Mouse (Mus musculus) midbrain, embryonic 14.5 days (tissue): ENCODE results near the gene Phc1. TPM values are rescaled to one million over a fixed set of nuclear protein-coding genes. Genes with fewer than 3 reads are reported as not detected.
A peak's percentile ranks its signal among the peaks of the same experiment; 100 is the strongest.
"Not testable (repeated sequence)": the region's sequence is repeated elsewhere in the genome, so short reads cannot be mapped to it uniquely, and the experiment has no call there.

Experiments used
- ATAC-seq: fragments of 200-750 bp; cut with Nextera tagmentation; 2 replicates; pipeline ENCODE4 v1.8.0; 2017; ENCODE audit warnings: moderate number of reproducible peaks, moderate library complexity; ENCODE audit not compliant: low FRiP score, low TSS enrichment
- DNase-seq: peaks from one replicate; pipeline ENCODE4 v3.0.0-alpha.2; 2015
- H3K27ac ChIP-seq: fragments of 300-500 bp; sonication (generic); replicated peaks from 2 replicates; pipeline ENCODE4 v1.5.1; 2014; ENCODE audit warnings: mild to moderate bottlenecking, low read depth, low read length, moderate library complexity
- H3K27me3 ChIP-seq: fragments of 300-500 bp; sonication (generic); 2 replicates; pipeline ENCODE4 v1.6.1; 2014; ENCODE audit warnings: low read length, control low read depth, mixed read lengths; ENCODE audit not compliant: control insufficient read depth, insufficient read depth
- H3K36me3 ChIP-seq: fragments of 300-500 bp; sonication (generic); 2 replicates; pipeline ENCODE4 v1.6.1; 2014; ENCODE audit warnings: low read length, control low read depth; ENCODE audit not compliant: control insufficient read depth, insufficient read depth
- H3K4me1 ChIP-seq: fragments of 300-500 bp; sonication (generic); 2 replicates; pipeline ENCODE4 v1.6.1; 2014; ENCODE audit warnings: mild to moderate bottlenecking, antibody characterized with exemption, low read length, control low read depth; ENCODE audit not compliant: control insufficient read depth, insufficient read depth
- H3K4me2 ChIP-seq: fragments of 300-500 bp; sonication (generic); 2 replicates; pipeline ENCODE4 v1.6.1; 2014; ENCODE audit warnings: mild to moderate bottlenecking, low read length, moderate library complexity
- H3K4me3 ChIP-seq: fragments of 300-500 bp; sonication (generic); replicated peaks from 2 replicates; pipeline ENCODE4 v1.5.1; 2014; ENCODE audit warnings: low read depth, low read length
- H3K9ac ChIP-seq: fragments of 300-500 bp; sonication (generic); replicated peaks from 2 replicates; pipeline ENCODE4 v1.6.1; 2014; ENCODE audit warnings: mild to moderate bottlenecking, low read length, moderate library complexity
- H3K9me3 ChIP-seq: fragments of 300-500 bp; sonication (generic); 2 replicates; pipeline ENCODE4 v1.6.1; 2016; ENCODE audit warnings: low read length, control low read depth, mixed read lengths; ENCODE audit not compliant: control insufficient read depth
- WGBS: fragments of 180-500 bp; shearing (Covaris S2); extraction: QIAGEN DNeasy Blood & Tissue Kit; methylation state at CpG from one replicate; pipeline ENCODE4 v1.1.7; 2014; 5-methylcytosine and 5-hydroxymethylcytosine counted together
- polyA plus RNA-seq: library from polyadenylated mRNA; unstranded; fragments of >200 nt; fragmentation: Nextera tagmentation; extraction: Ambion mirVana; gene quantifications from 2 replicates; pipeline ENCODE4 v1.2.1, GENCODE M21; 2014

Phc1 gene
- polyA plus RNA-seq = 43.3 and 46.7 TPM in 2 replicates

GRCm38 (mm10) chr6:122340349-122341000, at the start of gene Phc1:
TSS of gene Phc1 (minus strand) at chr6:122340561.
- Histone ChIP-seq H3K27ac (peak within 1 kb of the TSS; percentile 97), H3K27me3 (no peaks in the 10 kb centered on the region), H3K36me3 (peaks cover 9% of the 10 kb centered on the region), H3K4me2 (peak within 1 kb of the TSS; percentile 73), H3K9me3 (no peaks in the 10 kb centered on the region), H3K9ac (peak within 1 kb of the TSS; percentile 77), H3K4me3 (peak within 1 kb of the TSS; percentile 69), H3K4me1 (peaks cover 23% of the 10 kb centered on the region)
- under 1% methylated on average over 17 of the region's 17 CpGs for WGBS
- ATAC-seq = peak; percentile 59; the same call in 1 of the 2 replicates
- peak; percentile 88 for DNase-seq

DNA sequence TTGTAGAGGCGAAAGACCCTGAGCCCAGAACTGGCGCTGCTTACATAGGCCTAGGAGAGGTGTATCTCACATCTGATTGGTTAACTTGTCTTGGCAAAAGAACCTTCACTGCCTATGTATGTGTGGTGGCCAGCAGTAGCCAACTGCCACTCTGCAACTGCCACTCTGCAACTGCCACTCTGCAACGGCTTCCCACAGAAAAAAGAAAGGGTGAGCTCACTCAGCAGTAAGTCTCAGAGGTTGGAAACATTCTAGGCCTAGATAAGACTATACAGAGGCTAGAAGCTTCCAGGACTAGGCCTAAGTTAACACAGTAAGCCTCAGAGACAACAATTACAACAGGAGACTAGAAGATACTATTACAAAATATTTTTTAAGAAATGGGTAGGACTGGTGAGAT, 49.6 kb upstream of the Phc1 start:
- H3K9ac ChIP-seq, DNase-seq, H3K27me3 ChIP-seq, H3K9me3 ChIP-seq, H3K36me3 ChIP-seq, H3K4me2 ChIP-seq, H3K4me3 ChIP-seq, H3K4me1 ChIP-seq, H3K27ac ChIP-seq, ATAC-seq: not testable (repeated sequence)
- WGBS = 76% methylated on average over 3 of the region's 3 CpGs

- not testable (repeated sequence) for H3K36me3 ChIP-seq, H3K9me3 ChIP-seq, ATAC-seq, H3K9ac ChIP-seq, H3K27me3 ChIP-seq, H3K4me2 ChIP-seq, H3K4me3 ChIP-seq, DNase-seq, H3K4me1 ChIP-seq, H3K27ac ChIP-seq
- 88% methylated on average over 12 of the region's 12 CpGs for WGBS
These were observed 47.0 kb upstream of the Phc1 start for GRCm38 (mm10) chr6:122387177-122388028.

DNA sequence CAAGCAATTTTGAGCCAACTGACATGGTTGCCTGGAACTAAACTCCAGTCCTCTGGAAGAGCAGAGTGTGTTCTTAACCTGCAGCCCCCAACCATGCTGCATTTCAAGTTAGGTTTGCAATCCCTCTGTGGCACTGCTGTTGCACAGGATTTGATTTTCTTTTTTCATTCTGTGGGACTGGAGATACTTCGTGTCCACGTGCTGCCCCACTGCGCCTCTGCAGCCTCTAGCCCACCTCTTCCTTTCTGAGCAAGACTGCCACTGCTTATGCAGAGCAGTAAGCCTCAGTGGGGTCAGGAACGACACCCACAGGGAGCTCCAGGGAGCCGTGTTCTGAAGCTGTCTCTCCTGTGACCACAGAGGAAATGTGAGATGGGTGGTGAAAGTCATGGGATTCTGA, 45.4 kb upstream of the Phc1 start:
- DNase-seq = no peak
- no peaks in the 10 kb centered on the region for H3K27me3 ChIP-seq
- no peak overlapping the region for H3K4me2 ChIP-seq
- no peak overlapping the region for H3K4me3 ChIP-seq
- no peaks in the 10 kb centered on the region for H3K9me3 ChIP-seq
- WGBS = 79% methylated on average over 5 of the region's 5 CpGs
- H3K4me1 ChIP-seq = no peaks in the 10 kb centered on the region
- no peak overlapping the region for H3K27ac ChIP-seq
- H3K36me3 ChIP-seq = no peaks in the 10 kb centered on the region
- no peak for ATAC-seq
- H3K9ac ChIP-seq = no peak overlapping the region

GRCm38 (mm10) chr6:122384886-122385285, 44.5 kb upstream of the Phc1 start:
- H3K4me1 ChIP-seq = no peaks in the 10 kb centered on the region
- no peak overlapping the region for H3K4me2 ChIP-seq
- no peaks in the 10 kb centered on the region for H3K27me3 ChIP-seq
- H3K4me3 ChIP-seq = no peak overlapping the region
- no peak overlapping the region for H3K27ac ChIP-seq
- no peak for ATAC-seq
- H3K9ac ChIP-seq = no peak overlapping the region
- no peaks in the 10 kb centered on the region for H3K9me3 ChIP-seq
- 93% methylated on average over 13 of the region's 13 CpGs for WGBS
- no peak for DNase-seq
- H3K36me3 ChIP-seq = no peaks in the 10 kb centered on the region

GRCm38 (mm10) chr6:122383211-122383610, 42.9 kb upstream of the Phc1 start:
- no peak overlapping the region for H3K27ac ChIP-seq
- H3K4me1 ChIP-seq = no peaks in the 10 kb centered on the region
- no peak for DNase-seq
- H3K9me3 ChIP-seq = no peaks in the 10 kb centered on the region
- H3K27me3 ChIP-seq = no peaks in the 10 kb centered on the region
- H3K4me2 ChIP-seq = no peak overlapping the region
- ATAC-seq = no peak
- WGBS = 78% methylated on average over 5 of the region's 5 CpGs
- H3K9ac ChIP-seq = no peak overlapping the region
- H3K36me3 ChIP-seq = no peaks in the 10 kb centered on the region
- no peak overlapping the region for H3K4me3 ChIP-seq

DNA sequence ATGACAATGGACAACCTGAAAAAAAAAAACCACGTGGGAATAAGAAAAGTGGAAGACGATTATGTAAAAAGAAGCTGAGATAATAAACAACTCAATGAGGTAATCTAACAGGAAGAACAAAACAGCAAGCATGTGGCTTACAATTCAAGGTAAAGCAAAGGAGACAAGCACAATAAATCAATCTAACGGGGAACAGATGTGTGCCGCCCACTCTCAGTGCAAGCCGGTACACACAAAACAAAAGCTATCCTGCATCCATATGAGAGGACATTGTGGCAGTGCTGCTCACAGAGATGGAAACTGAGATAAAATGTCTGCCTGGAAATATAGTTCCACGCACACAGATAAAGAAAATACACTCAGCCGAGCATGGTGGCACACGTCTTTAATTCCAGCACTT, 41.7 kb upstream of the Phc1 start:
- Histone ChIP-seq H3K9ac (no peak overlapping the region), H3K4me2 (no peak overlapping the region), H3K27me3 (no peaks in the 10 kb centered on the region), H3K27ac (no peak overlapping the region), H3K4me3 (no peak overlapping the region), H3K4me1 (no peaks in the 10 kb centered on the region), H3K36me3 (no peaks in the 10 kb centered on the region), H3K9me3 (no peaks in the 10 kb centered on the region)
- ATAC-seq (no peak), DNase-seq (no peak)
- WGBS = 90% methylated on average over 8 of the region's 8 CpGs

DNA sequence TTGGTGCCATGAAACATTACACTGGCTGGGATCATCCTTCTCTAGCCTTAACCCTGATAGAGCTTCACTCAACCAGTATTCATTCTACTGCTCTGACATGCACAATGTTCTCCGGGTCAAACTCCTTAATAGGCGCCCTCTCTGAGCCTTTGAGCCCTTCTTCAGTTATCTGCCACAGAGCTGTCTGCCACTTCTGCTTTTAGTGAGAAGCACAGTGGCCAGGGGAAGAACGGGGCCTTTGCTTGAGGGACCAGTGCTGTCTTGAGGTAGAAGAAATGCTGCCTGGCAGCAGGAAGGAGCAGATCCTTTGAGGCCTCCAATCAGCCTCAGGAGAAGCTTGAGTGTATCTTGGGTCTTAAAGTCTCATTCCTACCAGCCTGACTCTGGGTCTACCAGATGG, 27.9 kb upstream of the Phc1 start:
- 91% methylated on average over 3 of the region's 3 CpGs for WGBS
- no peaks in the 10 kb centered on the region for H3K36me3 ChIP-seq
- no peak for ATAC-seq
- H3K4me3 ChIP-seq = no peak overlapping the region
- H3K9ac ChIP-seq = no peak overlapping the region
- no peaks in the 10 kb centered on the region for H3K4me1 ChIP-seq
- H3K9me3 ChIP-seq = no peaks in the 10 kb centered on the region
- no peak for DNase-seq
- no peak overlapping the region for H3K27ac ChIP-seq
- no peak overlapping the region for H3K4me2 ChIP-seq
- H3K27me3 ChIP-seq = no peaks in the 10 kb centered on the region

DNA sequence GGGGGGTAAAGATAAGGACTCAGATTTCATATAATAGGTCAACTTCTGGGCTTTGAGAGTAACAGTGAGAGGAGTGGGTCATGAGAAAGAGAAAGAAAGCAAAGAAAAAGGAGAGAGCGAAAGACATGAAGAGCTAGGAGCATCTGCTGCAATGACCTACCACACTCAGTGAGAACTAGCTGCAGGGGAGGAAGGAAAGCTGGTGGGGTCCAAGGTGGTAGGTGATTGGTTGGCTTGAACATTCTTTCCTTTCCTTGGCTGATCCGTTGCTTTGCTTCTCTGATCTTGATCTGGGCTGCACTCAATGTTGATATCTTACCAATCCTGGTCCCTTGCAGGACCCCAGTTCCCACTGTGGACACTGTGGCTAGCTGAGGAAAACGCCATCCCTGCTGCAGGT, 26.6 kb upstream of the Phc1 start:
- H3K27ac ChIP-seq = no peak overlapping the region
- H3K4me2 ChIP-seq = no peak overlapping the region
- H3K9me3 ChIP-seq = no peaks in the 10 kb centered on the region
- H3K9ac ChIP-seq = no peak overlapping the region
- ATAC-seq (no peak), DNase-seq (no peak)
- no peak overlapping the region for H3K4me3 ChIP-seq
- no peaks in the 10 kb centered on the region for H3K4me1 ChIP-seq
- WGBS = 57% methylated on average over 3 of the region's 3 CpGs
- H3K27me3 ChIP-seq = no peaks in the 10 kb centered on the region
- H3K36me3 ChIP-seq = no peaks in the 10 kb centered on the region
